In the genomic region with DNA sequence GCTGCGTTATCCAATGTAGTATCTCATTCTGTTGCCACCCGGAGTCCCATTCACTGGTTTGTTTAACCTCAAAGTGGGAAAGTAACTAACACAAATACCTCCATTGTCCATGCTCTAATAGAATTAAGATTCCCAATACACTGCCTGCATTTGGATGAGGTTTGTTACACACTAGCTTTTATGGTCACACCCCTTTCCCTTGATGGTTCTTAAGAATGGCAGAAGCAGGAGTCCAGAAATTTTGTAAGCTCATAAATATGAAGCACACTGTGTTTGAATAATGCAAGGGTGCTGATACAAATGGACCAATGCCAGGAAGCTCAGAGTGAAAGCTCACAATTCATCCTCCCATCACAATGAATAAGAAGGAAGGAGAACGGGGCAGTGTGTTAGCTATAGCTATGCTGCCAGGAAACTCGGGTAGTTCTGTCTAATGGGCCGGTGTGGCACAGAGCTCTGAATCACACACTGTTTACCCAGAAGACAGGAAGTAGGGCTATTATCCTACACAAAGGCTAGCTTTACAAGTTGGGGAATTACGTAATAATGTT, we compare ENCODE assay signal across 9 mouse cellular contexts.
A peak's percentile ranks its signal among the peaks of the same experiment; 100 is the strongest.
DNase-seq lines count a peak whose midpoint lies in the region; ATAC-seq and TF ChIP-seq lines count a peak whose summit lies in the region.
"Had no signal": no experiment of that assay in that cellular context is flagged by ENCODE, and none has a peak within 500 bp of the region (broad histone marks: within the 10 kb centered on the region; RNA-seq: fewer than 3 reads in every experiment).

No protein-coding gene starts in this region.

- no peak for DNase-seq in cerebellum, postnatal 25 days
- DNase-seq in layer of hippocampus, adult 18-20 months (ENCODE audit: low spot score in 2 of 2), result peak; percentile 21 to 77
- DNase-seq in midbrain, embryonic 14.5 days, result peak; percentile 86
- DNase-seq in adrenal gland, postnatal 25 days, result no peak
- no peak for DNase-seq in lung, adult 2 months

- H3K4me3 ChIP-seq in embryonic facial prominence, embryonic 12.5 days, result no peak overlapping the region
- no peak overlapping the region for H3K4me3 ChIP-seq in midbrain, embryonic 14.5 days (replicated peaks; ENCODE audit: low read depth, low read length)
- no peak overlapping the region for H3K4me3 ChIP-seq in lung, adult 2 months (replicated peaks; ENCODE audit: extremely low read depth, low read depth, low read length)
- H3K4me3 ChIP-seq: limb, embryonic 13.5 days had no signal

- no peaks in the 10 kb centered on the region for H3K4me1 ChIP-seq in embryonic facial prominence, embryonic 12.5 days
- no peaks in the 10 kb centered on the region for H3K4me1 ChIP-seq in midbrain, embryonic 14.5 days (ENCODE audit: control insufficient read depth, insufficient read depth, low read length)
- no peaks in the 10 kb centered on the region for H3K4me1 ChIP-seq in lung, adult 2 months (ENCODE audit: control insufficient read depth, insufficient read depth, low read length)
- H3K4me1 ChIP-seq: limb, embryonic 13.5 days had no signal

- H3K4me2 ChIP-seq in embryonic facial prominence, embryonic 12.5 days (replicated peaks), result no peak overlapping the region
- H3K4me2 ChIP-seq in midbrain, embryonic 14.5 days (ENCODE audit: low read length), result no peak overlapping the region
- H3K4me2 ChIP-seq: limb, embryonic 13.5 days had no signal

- no peaks in the 10 kb centered on the region for H3K9me3 ChIP-seq in embryonic facial prominence, embryonic 12.5 days
- no peaks in the 10 kb centered on the region for H3K9me3 ChIP-seq in midbrain, embryonic 14.5 days (ENCODE audit: control insufficient read depth, low read length)
- H3K9me3 ChIP-seq: limb, embryonic 13.5 days had no signal

- no peak overlapping the region for H3K27ac ChIP-seq in embryonic facial prominence, embryonic 12.5 days
- H3K27ac ChIP-seq in midbrain, embryonic 14.5 days (replicated peaks; ENCODE audit: low read depth, low read length), result no peak overlapping the region
- H3K27ac ChIP-seq: limb, embryonic 13.5 days had no signal

- WGBS in embryonic facial prominence, embryonic 12.5 days, result 25% methylated on average over 6 of the region's 6 CpGs
- WGBS in midbrain, embryonic 14.5 days, result 13% methylated on average over 6 of the region's 6 CpGs
- 36% methylated on average over 6 of the region's 6 CpGs for WGBS in lung, adult 2 months

- no peak for TF ChIP-seq POLR2A in lung, adult 2 months (IDR thresholded peaks at IDR 0.05; ENCODE audit: borderline replicate concordance, extremely low read depth, low read depth, low read length)

- ATAC-seq in cerebellum, adult (ENCODE audit: insufficient number of reproducible peaks, low FRiP score, low TSS enrichment), result peak; percentile 84
- 0 out of 2 replicates have a peak, but pooled peaks have one; percentile 52 for ATAC-seq in embryonic facial prominence, embryonic 12.5 days (ENCODE audit: insufficient number of reproducible peaks, insufficient read depth, low FRiP score, low TSS enrichment)
- ATAC-seq in midbrain, embryonic 14.5 days (ENCODE audit: low FRiP score, low TSS enrichment), result peak; percentile 95
- no peak for ATAC-seq in granulocyte monocyte progenitor cell, adult 5-6 weeks (replicated peaks; ENCODE audit: poor library complexity, severe bottlenecking)

- H3K36me3 ChIP-seq in embryonic facial prominence, embryonic 12.5 days, result no peaks in the 10 kb centered on the region
- H3K36me3 ChIP-seq in midbrain, embryonic 14.5 days (ENCODE audit: control insufficient read depth, insufficient read depth, low read length), result no peaks in the 10 kb centered on the region
- H3K36me3 ChIP-seq: limb, embryonic 13.5 days had no signal

- no peaks in the 10 kb centered on the region for H3K27me3 ChIP-seq in embryonic facial prominence, embryonic 12.5 days
- no peaks in the 10 kb centered on the region for H3K27me3 ChIP-seq in midbrain, embryonic 14.5 days (ENCODE audit: control insufficient read depth, insufficient read depth, low read length)
- H3K27me3 ChIP-seq: limb, embryonic 13.5 days had no signal

- no peak for TF ChIP-seq CTCF in lung, adult 2 months (IDR thresholded peaks at IDR 0.05; ENCODE audit: insufficient read depth, low read length)

- H3K9ac ChIP-seq in embryonic facial prominence, embryonic 12.5 days, result no peak overlapping the region
- H3K9ac ChIP-seq in midbrain, embryonic 14.5 days (replicated peaks; ENCODE audit: low read length), result no peak overlapping the region
- H3K9ac ChIP-seq: limb, embryonic 13.5 days had no signal

Comparison
In these comparisons a context has a peak if more than half of its experiments do, and no peak if none do; other contexts are left out.
1. DNase-seq: peak in layer of hippocampus, adult 18-20 months (2 of 2) and midbrain, embryonic 14.5 days (single experiment); none in cerebellum, postnatal 25 days (0 of 2), adrenal gland, postnatal 25 days (single experiment) and lung, adult 2 months (single experiment).